Mouse (Mus musculus) intestine, embryonic 15.5 days (tissue): Measurements from ENCODE around the gene Dnmbp. TPM values are rescaled to one million over a fixed set of nuclear protein-coding genes. Genes with fewer than 3 reads are reported as not detected.

Experiments
- ATAC-seq: fragments of 200-750 bp; cut with Nextera tagmentation; 2 replicates; pipeline ENCODE4 v1.8.0; 2017; ENCODE audit warnings: moderate TSS enrichment, moderate library complexity
- H3K27ac ChIP-seq: fragments of 300-500 bp; sonication (generic); 2 replicates; pipeline ENCODE4 v1.5.1; 2015; ENCODE audit warnings: mild to moderate bottlenecking, inconsistent platforms
- H3K27me3 ChIP-seq: fragments of 300-500 bp; sonication (generic); replicated peaks from 2 replicates; pipeline ENCODE4 v1.6.1; 2015; ENCODE audit warnings: inconsistent platforms
- H3K36me3 ChIP-seq: fragments of 300-500 bp; sonication (generic); 2 replicates; pipeline ENCODE4 v1.6.1; 2015; ENCODE audit warnings: inconsistent platforms
- H3K4me1 ChIP-seq: fragments of 300-500 bp; sonication (generic); replicated peaks from 2 replicates; pipeline ENCODE4 v1.6.1; 2015; ENCODE audit warnings: inconsistent platforms
- H3K4me2 ChIP-seq: fragments of 300-500 bp; sonication (generic); replicated peaks from 2 replicates; pipeline ENCODE4 v1.6.1; 2015; ENCODE audit warnings: mild to moderate bottlenecking, inconsistent platforms
- H3K4me3 ChIP-seq: fragments of 300-500 bp; sonication (generic); replicated peaks from 2 replicates; pipeline ENCODE4 v1.5.1; 2015; ENCODE audit warnings: inconsistent platforms
- H3K9ac ChIP-seq: fragments of 300-500 bp; sonication (generic); 2 replicates; pipeline ENCODE4 v1.6.1; 2015; ENCODE audit warnings: inconsistent platforms
- H3K9me3 ChIP-seq: fragments of 300-500 bp; sonication (generic); 2 replicates; pipeline ENCODE4 v1.6.1; 2016; ENCODE audit warnings: inconsistent platforms
- WGBS: fragments of 180-500 bp; shearing (Covaris S2); methylation state at CpG from one replicate; pipeline ENCODE4 v1.1.7; 2015; 5-methylcytosine and 5-hydroxymethylcytosine counted together
- polyA plus RNA-seq: library from polyadenylated mRNA; unstranded; fragments of >200 nt; fragmentation: Nextera tagmentation; extraction: Ambion mirVana; gene quantifications from 2 replicates; pipeline ENCODE4 v1.2.1, GENCODE M21; 2015

Dnmbp gene
- polyA plus RNA-seq, 1 experiment from 2014 or later: 37.0 TPM

DNA sequence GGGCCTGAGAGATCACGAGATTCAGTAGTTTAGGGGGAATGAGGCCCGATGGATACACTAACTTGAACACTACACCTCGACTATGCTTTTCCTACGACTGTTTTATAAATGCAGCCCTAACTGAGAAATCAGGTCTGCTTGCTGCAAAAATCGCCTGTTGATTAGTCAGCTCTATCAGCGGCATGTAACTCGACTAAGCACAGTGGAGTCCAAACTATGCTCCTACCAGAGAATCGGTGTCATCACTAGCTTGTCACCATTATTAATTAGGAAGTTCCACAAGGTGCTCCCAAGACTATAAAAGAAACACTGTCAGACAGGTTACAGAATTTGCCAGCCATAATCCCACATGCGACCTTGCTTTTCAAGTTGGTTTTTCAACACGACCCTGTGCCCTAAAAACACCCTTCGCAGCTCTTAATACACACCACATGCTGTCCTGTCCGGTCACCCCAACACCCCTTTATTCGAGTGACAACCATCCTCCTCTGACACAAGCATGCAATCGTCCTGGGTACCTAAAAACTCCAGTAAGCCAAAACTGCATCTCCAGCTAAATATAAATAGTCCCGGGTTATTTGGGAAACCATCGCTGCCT is 721 bp downstream of the Dnmbp start:
- Histone ChIP-seq H3K4me3 (peak overlapping the region; percentile 79), H3K27ac (peak overlapping the region; percentile 69), H3K36me3 (no peaks in the 10 kb centered on the region), H3K4me2 (peak overlapping the region; percentile 63), H3K4me1 (peaks cover 16% of the 10 kb centered on the region), H3K27me3 (no peaks in the 10 kb centered on the region), H3K9ac (peak overlapping the region; percentile 83), H3K9me3 (no peaks in the 10 kb centered on the region)
- ATAC-seq: peak; percentile 9; the same call in 1 of the 2 replicates
- WGBS: 13% methylated on average over 16 of the region's 16 CpGs

DNA sequence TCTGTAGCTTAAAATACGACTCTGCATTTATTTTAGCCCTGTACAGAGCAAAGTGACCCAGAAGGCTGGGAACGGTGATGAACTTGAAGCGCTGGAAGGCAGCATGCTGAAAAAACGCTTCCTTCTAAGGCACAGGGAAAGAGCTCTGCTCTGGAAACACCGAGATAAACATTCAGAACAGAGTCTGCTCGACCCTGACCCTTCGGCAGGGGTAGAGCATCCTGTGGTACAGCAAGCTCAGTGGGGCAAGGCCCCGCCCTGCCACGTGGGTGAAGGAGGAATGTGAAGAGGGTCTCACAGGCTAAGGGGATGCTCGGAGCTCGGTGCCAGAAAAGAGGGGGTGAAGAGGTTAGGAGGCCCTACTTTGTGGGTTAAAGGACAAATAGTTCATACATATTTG is 1.6 kb downstream of the Dnmbp start:
- H3K27ac ChIP-seq: 0 out of 2 replicates have a peak overlapping the region, but pooled peaks have one; percentile 23
- no peaks in the 10 kb centered on the region for H3K36me3 ChIP-seq
- H3K27me3 ChIP-seq: no peaks in the 10 kb centered on the region
- H3K9ac ChIP-seq: no peak overlapping the region
- 18% methylated on average over 11 of the region's 11 CpGs for WGBS
- 0 out of 2 replicates have a peak overlapping the region, but pooled peaks have one; percentile 79 for H3K4me3 ChIP-seq
- H3K4me1 ChIP-seq: peaks cover 16% of the 10 kb centered on the region
- peak overlapping the region; percentile 63 for H3K4me2 ChIP-seq
- ATAC-seq: no peak
- no peaks in the 10 kb centered on the region for H3K9me3 ChIP-seq

DNA sequence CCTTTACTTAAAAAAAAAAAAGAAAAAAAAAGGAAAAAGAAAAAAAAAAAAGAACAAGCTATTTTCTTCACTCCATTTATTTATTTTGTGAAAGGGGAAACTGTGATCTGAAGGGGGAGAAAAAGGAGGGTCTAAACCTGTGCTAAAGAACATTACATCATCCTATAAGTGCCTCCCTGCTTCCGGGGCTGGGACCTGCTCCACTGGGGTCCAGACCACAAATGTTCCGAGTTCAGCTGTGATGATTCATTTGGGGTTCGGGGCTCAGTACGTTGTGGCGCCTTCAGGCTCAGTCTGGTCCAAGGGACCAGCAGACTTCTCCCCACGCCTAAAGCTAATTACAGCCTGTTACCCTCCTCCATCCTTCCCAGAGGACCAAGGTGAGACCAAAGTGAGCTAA is 9.1 kb downstream of the Dnmbp start:
- Histone ChIP-seq H3K36me3 (no peaks in the 10 kb centered on the region), H3K9me3 (no peaks in the 10 kb centered on the region), H3K4me1 (peaks cover 7% of the 10 kb centered on the region), H3K27me3 (no peaks in the 10 kb centered on the region), H3K4me2 (no peak overlapping the region), H3K4me3 (no peak overlapping the region), H3K27ac (no peak overlapping the region), H3K9ac (no peak overlapping the region)
- no peak for ATAC-seq
- WGBS: 94% methylated on average over 6 of the region's 6 CpGs

DNA sequence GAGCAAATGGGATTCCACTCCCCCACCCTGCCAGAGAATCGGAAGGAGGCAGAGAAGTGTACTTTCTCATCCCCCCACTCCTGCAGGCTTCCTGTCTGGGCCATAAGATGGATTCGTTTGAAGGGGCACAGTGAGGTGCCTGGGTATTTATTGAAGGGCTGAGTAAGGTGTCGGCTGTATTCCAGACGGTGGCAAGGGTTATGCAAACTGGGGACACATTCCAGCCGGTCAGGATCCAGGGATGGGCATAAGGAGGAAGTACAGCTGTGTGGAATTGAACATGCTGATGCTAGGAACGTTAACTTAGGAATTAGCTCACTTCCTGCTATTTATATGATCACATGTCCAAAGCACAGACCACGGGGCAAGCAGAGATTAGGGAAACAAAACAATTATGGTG is 9.6 kb downstream of the Dnmbp start:
- H3K4me2 ChIP-seq: no peak overlapping the region

DNA sequence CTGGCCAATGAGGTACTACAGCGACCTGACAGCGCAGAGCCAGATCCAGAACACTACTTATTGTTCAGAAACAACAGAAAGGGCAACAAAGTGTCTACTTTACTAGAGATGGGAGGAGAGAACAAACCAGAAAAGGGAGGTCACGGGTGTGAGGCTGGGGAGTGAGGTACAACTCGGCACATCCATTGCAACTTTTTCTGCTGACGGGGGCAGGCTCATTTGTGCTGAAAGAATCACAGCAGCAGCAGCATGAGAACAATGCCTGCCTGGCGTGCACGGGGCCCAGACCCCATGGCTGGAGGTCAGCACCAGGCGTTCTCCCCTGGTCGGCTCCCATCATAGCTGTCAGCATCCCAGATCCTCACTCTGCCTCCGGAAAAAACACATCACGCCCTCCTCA is 10.1 kb downstream of the Dnmbp start:
- Histone ChIP-seq H3K9me3 (no peaks in the 10 kb centered on the region), H3K27ac (no peak overlapping the region), H3K4me1 (peaks cover 7% of the 10 kb centered on the region), H3K27me3 (no peaks in the 10 kb centered on the region), H3K4me2 (no peak overlapping the region), H3K9ac (no peak overlapping the region), H3K36me3 (no peaks in the 10 kb centered on the region), H3K4me3 (no peak overlapping the region)
- no peak for ATAC-seq
- WGBS: 52% methylated on average over 11 of the region's 11 CpGs

More for the DNA sequence above, 9.6 kb downstream of the Dnmbp start:
- Histone ChIP-seq H3K9me3 (no peaks in the 10 kb centered on the region), H3K27me3 (no peaks in the 10 kb centered on the region), H3K9ac (no peak overlapping the region), H3K4me3 (no peak overlapping the region), H3K27ac (no peak overlapping the region), H3K4me1 (peaks cover 7% of the 10 kb centered on the region), H3K36me3 (no peaks in the 10 kb centered on the region)
- WGBS: 16% methylated on average over 7 of the region's 7 CpGs
- no peak for ATAC-seq

DNA sequence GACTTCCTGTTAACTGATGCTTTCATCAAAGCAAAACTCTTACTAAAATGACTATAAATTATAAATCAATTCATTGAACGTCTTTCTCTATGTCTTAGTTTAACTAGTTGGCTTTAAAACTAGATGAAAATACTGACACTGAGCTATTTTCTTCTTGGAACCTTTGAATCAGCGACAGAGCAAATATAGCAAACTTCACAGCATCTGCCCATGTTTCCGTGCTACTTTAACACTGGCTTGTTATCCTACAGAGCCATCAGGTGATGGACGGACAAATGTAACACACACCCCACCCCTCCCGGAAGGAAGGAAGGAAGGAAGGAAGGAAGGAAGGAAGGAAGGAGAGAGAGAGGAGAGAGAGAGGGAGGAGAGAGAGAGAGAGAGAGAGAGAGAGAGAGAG is 12.0 kb downstream of the Dnmbp start:
- 76% methylated on average over 5 of the region's 5 CpGs for WGBS
- no peaks in the 10 kb centered on the region for H3K27me3 ChIP-seq
- no peak overlapping the region for H3K4me2 ChIP-seq
- H3K36me3 ChIP-seq: no peaks in the 10 kb centered on the region
- H3K9ac ChIP-seq: no peak overlapping the region
- H3K4me1 ChIP-seq: peaks cover 7% of the 10 kb centered on the region
- no peak for ATAC-seq
- H3K4me3 ChIP-seq: no peak overlapping the region
- H3K27ac ChIP-seq: no peak overlapping the region
- no peaks in the 10 kb centered on the region for H3K9me3 ChIP-seq

DNA sequence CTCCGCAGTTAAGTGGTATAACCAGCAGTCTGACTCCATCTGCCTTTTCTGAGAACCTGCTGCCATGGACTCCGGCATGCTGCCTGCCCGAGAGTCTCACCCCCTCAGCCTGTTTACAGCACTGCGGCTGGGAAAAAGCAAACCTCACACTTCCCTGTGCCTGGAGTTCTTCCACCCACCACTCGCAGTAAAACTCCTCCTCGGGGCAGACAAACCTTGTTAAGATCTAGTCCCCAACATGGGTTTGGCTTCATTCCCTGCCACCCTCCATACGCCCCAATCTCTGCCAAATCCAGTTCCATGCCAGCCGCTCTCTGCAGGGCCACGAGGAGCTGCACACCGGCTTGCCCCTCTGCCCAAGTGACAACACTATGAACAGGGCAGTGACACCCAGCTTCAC is 12.9 kb downstream of the Dnmbp start:
- WGBS: 57% methylated on average over 10 of the region's 10 CpGs
- 0 out of 2 replicates have a peak overlapping the region, but pooled peaks have one; percentile 48 for H3K27ac ChIP-seq
- no peaks in the 10 kb centered on the region for H3K27me3 ChIP-seq
- no peaks in the 10 kb centered on the region for H3K36me3 ChIP-seq
- H3K4me3 ChIP-seq: no peak overlapping the region
- no peak for ATAC-seq
- H3K4me1 ChIP-seq: peaks cover 7% of the 10 kb centered on the region
- H3K4me2 ChIP-seq: no peak overlapping the region
- no peaks in the 10 kb centered on the region for H3K9me3 ChIP-seq
- H3K9ac ChIP-seq: no peak overlapping the region

DNA sequence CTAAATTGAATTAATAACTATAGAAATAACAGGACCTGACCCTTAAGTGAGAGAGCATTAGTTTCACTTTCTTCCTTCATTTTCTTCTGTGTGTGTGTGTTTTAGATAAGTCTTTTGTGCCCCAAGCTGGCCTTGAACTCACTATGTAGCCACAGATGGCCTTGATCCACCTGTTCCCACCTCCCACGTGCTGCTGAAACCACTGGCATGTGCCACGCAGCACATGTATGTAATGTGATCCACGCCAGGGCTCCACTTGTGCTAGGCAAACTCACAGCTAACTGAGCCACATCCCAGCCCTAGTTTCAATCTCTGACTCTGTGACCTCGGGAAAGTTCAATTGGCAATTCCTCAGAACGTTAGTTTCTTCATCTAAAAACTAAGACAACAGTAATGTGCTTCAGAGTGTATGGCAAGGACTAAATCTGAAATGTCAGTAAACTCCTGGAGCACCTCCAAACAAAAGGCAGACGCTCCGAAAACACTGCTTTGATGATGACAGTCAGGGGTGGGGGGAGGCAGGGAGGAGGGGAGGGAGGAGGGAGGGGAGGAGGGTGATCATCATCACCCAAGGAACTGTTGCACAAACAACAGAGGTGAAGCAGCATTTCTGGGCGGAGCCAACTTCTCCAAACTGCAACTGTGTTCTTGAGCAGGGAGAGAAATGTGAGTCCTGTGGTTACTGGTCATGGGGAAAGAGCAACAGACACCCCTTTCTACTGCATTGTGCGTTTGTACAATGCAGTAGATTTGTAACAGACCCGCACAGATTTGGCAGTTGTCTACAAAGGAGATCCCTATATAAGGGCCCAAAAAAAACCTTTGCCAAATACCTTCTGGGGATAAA is 13.6 kb downstream of the Dnmbp start:
- no peaks in the 10 kb centered on the region for H3K36me3 ChIP-seq
- no peak overlapping the region for H3K9ac ChIP-seq
- H3K27ac ChIP-seq: no peak overlapping the region
- no peaks in the 10 kb centered on the region for H3K27me3 ChIP-seq
- no peaks in the 10 kb centered on the region for H3K9me3 ChIP-seq
- no peak overlapping the region for H3K4me2 ChIP-seq
- no peak overlapping the region for H3K4me3 ChIP-seq
- peaks cover 10% of the 10 kb centered on the region for H3K4me1 ChIP-seq
- ATAC-seq: no peak
- 62% methylated on average over 10 of the region's 10 CpGs for WGBS

DNA sequence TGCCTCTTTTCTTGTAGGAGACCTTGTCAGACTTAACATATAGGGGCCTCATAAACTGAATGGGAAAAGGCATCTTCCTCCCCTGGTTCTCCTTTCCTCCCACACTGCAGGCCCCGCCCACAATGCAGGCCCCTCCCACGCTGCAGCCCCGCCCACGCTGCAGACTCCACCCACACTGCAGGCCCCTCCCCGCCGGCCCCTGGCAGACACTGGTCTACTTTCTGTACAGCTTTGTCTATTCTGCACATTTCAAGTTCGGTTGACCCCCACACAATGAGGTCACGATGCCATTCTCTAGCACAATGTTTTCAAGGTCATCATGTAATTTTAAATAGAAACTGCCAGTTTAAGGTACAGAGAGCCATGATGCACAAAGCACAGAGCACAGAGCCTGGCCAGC is 15.6 kb downstream of the Dnmbp start:
- no peak for ATAC-seq
- WGBS: 61% methylated on average over 8 of the region's 8 CpGs

DNA sequence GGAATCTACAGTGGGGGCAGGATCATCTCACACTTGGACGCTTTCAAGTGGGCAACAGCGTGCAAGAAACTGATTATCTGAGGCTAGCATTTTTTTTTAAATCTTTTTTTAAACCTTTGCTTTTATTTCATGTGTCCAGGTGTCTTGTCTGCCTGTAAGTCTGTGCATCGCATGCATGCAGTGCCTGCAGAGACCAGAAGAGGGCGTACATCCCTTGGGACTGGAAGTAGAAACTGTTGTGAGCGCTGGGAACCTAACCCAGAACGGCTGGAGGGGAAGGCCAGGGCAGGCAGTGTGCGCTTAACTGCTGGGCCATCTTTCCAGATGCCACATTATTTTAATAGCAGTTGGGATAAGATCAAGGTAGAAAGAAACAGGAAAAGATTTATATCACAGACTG is 17.0 kb downstream of the Dnmbp start:
- no peaks in the 10 kb centered on the region for H3K9me3 ChIP-seq
- no peaks in the 10 kb centered on the region for H3K36me3 ChIP-seq
- no peak overlapping the region for H3K4me3 ChIP-seq
- no peak for ATAC-seq
- no peak overlapping the region for H3K9ac ChIP-seq
- H3K27me3 ChIP-seq: no peaks in the 10 kb centered on the region
- peaks cover 18% of the 10 kb centered on the region for H3K4me1 ChIP-seq
- H3K4me2 ChIP-seq: no peak overlapping the region
- H3K27ac ChIP-seq: no peak overlapping the region
- 92% methylated on average over 7 of the region's 7 CpGs for WGBS

More for the DNA sequence above, 15.6 kb downstream of the Dnmbp start:
- peaks cover 18% of the 10 kb centered on the region for H3K4me1 ChIP-seq
- H3K4me2 ChIP-seq: no peak overlapping the region
- no peaks in the 10 kb centered on the region for H3K9me3 ChIP-seq
- no peak overlapping the region for H3K27ac ChIP-seq
- H3K36me3 ChIP-seq: no peaks in the 10 kb centered on the region
- no peaks in the 10 kb centered on the region for H3K27me3 ChIP-seq
- H3K9ac ChIP-seq: no peak overlapping the region
- no peak overlapping the region for H3K4me3 ChIP-seq

DNA sequence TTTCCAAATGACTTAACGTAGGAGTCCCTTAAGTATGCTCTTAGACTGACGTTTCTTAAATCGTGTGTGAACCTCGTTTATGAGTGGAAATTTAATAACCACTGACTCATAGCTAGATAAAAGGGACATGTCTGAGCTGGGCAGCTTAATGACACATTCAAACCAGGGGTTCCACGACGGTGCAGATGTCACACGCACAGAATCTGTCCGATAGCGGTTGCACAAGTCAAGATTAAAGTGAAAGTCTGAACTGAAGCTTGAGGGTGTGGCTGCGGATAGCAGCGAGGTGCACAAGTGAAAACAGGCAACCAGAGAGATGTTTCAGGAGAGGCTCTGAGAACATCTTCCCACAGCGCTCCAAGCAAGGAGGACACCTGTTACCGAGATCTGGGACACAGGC is 18.6 kb downstream of the Dnmbp start:
- ATAC-seq: no peak
- H3K4me1 ChIP-seq: peaks cover 19% of the 10 kb centered on the region
- 48% methylated on average over 13 of the region's 13 CpGs for WGBS
- no peaks in the 10 kb centered on the region for H3K36me3 ChIP-seq
- no peak overlapping the region for H3K9ac ChIP-seq
- no peaks in the 10 kb centered on the region for H3K9me3 ChIP-seq
- no peak overlapping the region for H3K27ac ChIP-seq
- H3K4me3 ChIP-seq: no peak overlapping the region
- peak overlapping the region; percentile 7; the same call in 1 of the 2 replicates for H3K4me2 ChIP-seq
- H3K27me3 ChIP-seq: no peaks in the 10 kb centered on the region

DNA sequence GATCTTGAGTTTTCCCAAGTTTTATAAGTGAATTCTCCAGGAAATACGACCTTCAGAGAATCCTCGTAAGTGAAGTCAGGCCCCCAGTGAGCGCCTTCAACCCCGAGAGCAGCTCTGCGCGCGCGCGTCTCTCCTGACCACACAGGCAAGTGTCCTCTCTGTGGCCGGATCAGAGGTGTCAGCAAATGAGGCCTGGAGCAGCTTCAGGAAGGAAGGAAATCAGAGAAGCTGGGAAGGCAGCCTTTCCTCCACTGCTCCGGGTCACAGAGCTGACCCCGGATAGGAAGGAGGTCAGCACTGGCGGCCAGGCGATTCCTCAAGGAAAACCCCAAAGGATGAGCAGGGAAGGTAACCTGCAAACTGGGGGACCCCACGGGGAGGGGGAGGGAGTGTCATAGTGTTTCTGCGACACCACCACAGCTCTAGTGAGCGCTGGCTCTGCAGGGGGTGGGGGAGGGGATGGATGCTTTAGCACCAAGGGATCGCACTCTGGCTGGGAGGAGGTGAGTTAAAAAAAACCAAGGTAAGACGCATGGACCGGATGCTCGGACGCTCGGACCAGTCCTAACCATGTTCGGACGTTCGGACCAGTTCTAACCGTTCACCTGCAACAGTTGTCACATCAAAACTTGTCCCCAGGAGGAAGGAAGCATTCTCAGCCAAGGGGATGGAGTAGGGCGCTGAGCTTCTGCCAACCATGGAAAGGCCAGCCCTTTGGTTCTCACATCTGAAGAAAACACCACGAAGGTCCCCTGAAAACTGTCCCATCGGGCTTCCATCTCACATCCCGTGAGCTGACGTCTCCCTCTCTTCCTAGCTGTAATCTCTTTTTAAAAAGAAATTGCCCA is 19.3 kb downstream of the Dnmbp start:
- Histone ChIP-seq H3K36me3 (no peaks in the 10 kb centered on the region), H3K4me1 (peaks cover 19% of the 10 kb centered on the region), H3K9ac (no peak overlapping the region), H3K4me2 (peak overlapping the region; percentile 33; the same call in 1 of the 2 replicates), H3K4me3 (no peak overlapping the region), H3K27ac (no peak overlapping the region), H3K27me3 (no peaks in the 10 kb centered on the region), H3K9me3 (no peaks in the 10 kb centered on the region)
- WGBS: 44% methylated on average over 32 of the region's 32 CpGs
- ATAC-seq: no peak
